Mouse (Mus musculus) midbrain, embryonic 13.5 days (tissue): Measurements from ENCODE around the gene Tekt1. TPM values are rescaled to one million over a fixed set of nuclear protein-coding genes. Genes with fewer than 3 reads are reported as not detected.

Experiments
- ATAC-seq: fragments of 200-750 bp; cut with Nextera tagmentation; 2 replicates; pipeline ENCODE4 v1.8.0; 2017; ENCODE audit warnings: mild to moderate bottlenecking, moderate TSS enrichment, moderate library complexity
- H3K27ac ChIP-seq: fragments of 300-500 bp; sonication (generic); 2 replicates; pipeline ENCODE4 v1.5.1; 2015; ENCODE audit warnings: inconsistent platforms, mild to moderate bottlenecking, moderate library complexity
- H3K27me3 ChIP-seq: fragments of 300-500 bp; sonication (generic); 2 replicates; pipeline ENCODE4 v1.6.1; 2015; ENCODE audit warnings: mild to moderate bottlenecking, inconsistent platforms
- H3K36me3 ChIP-seq: fragments of 300-500 bp; sonication (generic); 2 replicates; pipeline ENCODE4 v1.6.1; 2015; ENCODE audit warnings: mild to moderate bottlenecking, inconsistent platforms
- H3K4me1 ChIP-seq: fragments of 300-500 bp; sonication (generic); replicated peaks from 2 replicates; pipeline ENCODE4 v1.6.1; 2015; ENCODE audit warnings: inconsistent platforms
- H3K4me2 ChIP-seq: fragments of 300-500 bp; sonication (generic); replicated peaks from 2 replicates; pipeline ENCODE4 v1.6.1; 2015; ENCODE audit warnings: moderate library complexity, mild to moderate bottlenecking, inconsistent platforms
- H3K4me3 ChIP-seq: fragments of 300-500 bp; sonication (generic); replicated peaks from 2 replicates; pipeline ENCODE4 v1.5.1; 2015; ENCODE audit warnings: mild to moderate bottlenecking, inconsistent platforms
- H3K9ac ChIP-seq: fragments of 300-500 bp; sonication (generic); replicated peaks from 2 replicates; pipeline ENCODE4 v1.6.1; 2015; ENCODE audit warnings: mild to moderate bottlenecking, inconsistent platforms
- H3K9me3 ChIP-seq: fragments of 300-500 bp; sonication (generic); 2 replicates; pipeline ENCODE4 v1.6.1; 2016; ENCODE audit warnings: mild to moderate bottlenecking, inconsistent platforms
- WGBS: fragments of 180-500 bp; shearing (Covaris S2); methylation state at CpG from one replicate; pipeline ENCODE4 v1.1.7; 2015; 5-methylcytosine and 5-hydroxymethylcytosine counted together
- polyA plus RNA-seq: library from polyadenylated mRNA; unstranded; fragments of >200 nt; fragmentation: Nextera tagmentation; extraction: Ambion mirVana; gene quantifications from 2 replicates; pipeline ENCODE4 v1.2.1, GENCODE M21; 2015

Gene Tekt1
- polyA plus RNA-seq, 1 experiment from 2014 or later, result 6.8 TPM

DNA sequence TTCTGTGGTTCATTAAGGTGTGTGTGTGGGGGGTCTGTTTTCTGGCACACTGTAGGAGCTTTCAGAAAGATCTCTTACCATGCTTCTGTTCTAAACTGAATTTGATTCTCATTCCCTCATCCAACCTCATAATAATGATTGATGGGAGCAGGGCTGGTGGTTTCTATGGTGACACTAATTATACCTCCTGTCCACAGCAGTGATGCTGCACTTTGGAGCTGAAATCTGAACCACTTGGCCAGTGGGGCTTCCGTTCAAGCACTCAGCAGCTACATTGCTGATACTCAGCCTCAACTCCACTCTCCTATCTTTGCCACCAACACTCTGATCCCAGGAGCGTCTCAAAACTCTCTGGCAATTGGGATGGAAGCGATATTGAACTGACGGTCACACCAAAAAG is 17.1 kb upstream of the Tekt1 start:
- 82% methylated on average over 4 of the region's 4 CpGs for WGBS
- H3K4me1 ChIP-seq, result no peaks in the 10 kb centered on the region

GRCm38 (mm10) chr11:72378222-72378621 is 16.0 kb upstream of the Tekt1 start:
- 65% methylated on average over 7 of the region's 7 CpGs for WGBS
- Histone ChIP-seq H3K4me2 (no peak overlapping the region), H3K27ac (no peak overlapping the region), H3K4me1 (no peaks in the 10 kb centered on the region), H3K4me3 (no peak overlapping the region), H3K9me3 (no peaks in the 10 kb centered on the region), H3K36me3 (no peaks in the 10 kb centered on the region), H3K27me3 (no peaks in the 10 kb centered on the region), H3K9ac (no peak overlapping the region)
- no peak for ATAC-seq

More for the DNA sequence above, 17.1 kb upstream of the Tekt1 start:
- Histone ChIP-seq H3K27me3 (no peaks in the 10 kb centered on the region), H3K27ac (no peak overlapping the region), H3K4me3 (no peak overlapping the region), H3K4me2 (no peak overlapping the region), H3K9me3 (no peaks in the 10 kb centered on the region), H3K9ac (no peak overlapping the region), H3K36me3 (no peaks in the 10 kb centered on the region)
- no peak for ATAC-seq

DNA sequence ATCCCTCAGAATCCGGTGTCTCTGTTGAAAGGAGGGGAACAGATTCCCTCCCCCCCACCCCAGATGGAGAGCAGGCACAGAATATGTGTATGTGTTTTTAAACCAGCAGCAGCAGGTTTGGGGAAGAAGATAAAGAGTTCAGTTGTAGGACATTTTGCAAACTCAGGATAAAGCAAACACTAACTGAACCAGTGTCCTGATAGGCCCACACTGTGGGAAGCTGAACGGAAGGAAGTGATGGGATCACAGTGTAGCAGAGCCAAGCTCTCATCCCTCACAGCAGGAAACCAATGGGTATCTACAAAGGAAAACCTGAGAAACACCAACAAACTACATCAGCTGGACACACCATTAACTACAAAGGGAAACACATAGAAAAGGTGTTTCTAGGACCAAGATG is 14.3 kb upstream of the Tekt1 start:
- H3K27ac ChIP-seq, result no peak overlapping the region
- no peak for ATAC-seq
- H3K36me3 ChIP-seq, result no peaks in the 10 kb centered on the region
- no peak overlapping the region for H3K4me2 ChIP-seq
- H3K9ac ChIP-seq, result no peak overlapping the region
- H3K4me3 ChIP-seq, result no peak overlapping the region
- 75% methylated on average over 2 of the region's 2 CpGs for WGBS
- no peaks in the 10 kb centered on the region for H3K9me3 ChIP-seq
- no peaks in the 10 kb centered on the region for H3K27me3 ChIP-seq
- no peaks in the 10 kb centered on the region for H3K4me1 ChIP-seq

DNA sequence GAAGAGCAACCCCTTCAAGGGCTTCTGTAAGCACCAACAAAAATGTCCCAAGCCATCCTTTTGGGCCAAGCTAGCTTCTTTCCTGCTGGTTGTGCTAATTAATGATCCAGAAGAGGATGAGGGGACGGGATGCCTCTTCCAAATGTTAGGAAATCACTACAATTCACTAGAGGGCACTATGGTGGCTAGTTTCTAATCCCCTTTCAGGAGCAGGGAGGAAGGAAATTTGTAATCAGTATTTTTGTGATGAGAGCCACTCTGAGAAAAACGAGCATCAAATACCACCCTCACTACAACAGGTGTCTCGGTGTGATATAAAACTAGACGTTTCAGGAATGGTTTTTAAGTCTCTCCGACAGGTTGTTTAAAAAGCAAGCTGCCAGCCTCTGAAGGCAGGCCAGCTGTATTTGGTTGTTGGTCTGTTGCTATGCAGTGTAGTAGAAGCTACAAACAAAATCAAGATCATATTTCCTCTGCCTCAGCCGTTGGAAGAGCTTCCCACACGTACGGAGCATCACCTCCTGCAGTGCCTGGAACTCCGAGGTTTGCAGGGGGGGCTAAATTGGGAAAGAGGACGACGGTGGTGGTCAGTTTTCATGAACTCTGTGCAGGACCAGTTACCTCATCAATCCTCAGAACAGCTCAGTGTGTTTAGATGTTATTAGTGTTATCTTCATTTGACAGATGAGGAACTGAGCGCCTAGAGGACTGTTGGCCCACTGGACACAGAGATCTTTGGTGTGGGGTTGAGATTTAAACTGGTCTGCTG is 7.8 kb upstream of the Tekt1 start:
- Histone ChIP-seq H3K4me2 (no peak overlapping the region), H3K4me1 (0 out of 2 replicates have a peak, but pooled peaks cover 3% of the 10 kb centered on the region), H3K4me3 (no peak overlapping the region), H3K27ac (no peak overlapping the region), H3K36me3 (no peaks in the 10 kb centered on the region), H3K9ac (no peak overlapping the region), H3K9me3 (no peaks in the 10 kb centered on the region), H3K27me3 (peaks cover 3% of the 10 kb centered on the region; the same call in 1 of the 2 replicates)
- ATAC-seq, result no peak
- WGBS, result 35% methylated on average over 12 of the region's 12 CpGs

DNA sequence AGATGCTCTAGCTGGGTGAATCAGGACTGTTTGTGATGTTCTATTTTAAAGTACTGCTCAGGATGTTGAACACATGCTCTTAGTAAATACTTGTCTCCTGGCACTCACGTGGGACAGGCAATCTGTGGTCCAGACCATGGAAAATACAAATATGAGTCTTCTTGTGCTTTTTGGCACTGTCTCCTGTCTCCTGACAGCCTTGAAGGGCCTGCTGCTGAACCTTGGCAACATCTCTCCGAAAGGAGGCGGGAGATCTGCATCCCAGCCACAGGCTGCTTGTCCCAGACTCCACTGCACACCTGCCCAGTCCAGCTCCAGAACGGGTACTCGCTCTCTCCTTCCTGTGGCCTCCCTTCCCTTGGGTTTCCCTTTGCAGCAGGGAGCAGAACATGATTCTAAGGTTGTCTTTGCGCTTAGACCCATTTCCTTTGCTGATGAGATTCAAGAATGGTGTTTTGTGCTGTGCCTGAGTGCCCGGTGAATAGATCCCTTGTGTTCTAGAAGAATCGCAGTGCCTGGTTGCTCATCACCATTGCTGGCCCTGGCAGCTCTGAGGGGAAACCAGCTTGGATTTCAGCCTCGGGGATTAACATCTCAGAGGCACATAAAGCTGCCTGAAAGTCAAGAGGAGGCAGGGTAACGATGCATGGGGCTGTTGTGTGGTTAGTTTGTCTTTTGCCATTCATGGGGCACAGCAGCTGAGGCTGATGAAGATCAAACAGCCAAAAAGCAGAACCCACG is 5.9 kb upstream of the Tekt1 start:
- Histone ChIP-seq H3K27me3 (peaks cover 3% of the 10 kb centered on the region; the same call in 1 of the 2 replicates), H3K36me3 (no peaks in the 10 kb centered on the region), H3K9me3 (no peaks in the 10 kb centered on the region), H3K27ac (no peak overlapping the region), H3K4me1 (0 out of 2 replicates have a peak, but pooled peaks cover 3% of the 10 kb centered on the region), H3K9ac (no peak overlapping the region), H3K4me3 (no peak overlapping the region), H3K4me2 (no peak overlapping the region)
- WGBS, result 58% methylated on average over 11 of the region's 11 CpGs
- ATAC-seq, result no peak

- Histone ChIP-seq H3K27ac (no peak overlapping the region), H3K4me3 (no peak overlapping the region), H3K36me3 (no peaks in the 10 kb centered on the region), H3K9me3 (no peaks in the 10 kb centered on the region), H3K9ac (no peak overlapping the region), H3K4me1 (peaks cover 13% of the 10 kb centered on the region; the same call in 1 of the 2 replicates), H3K4me2 (no peak overlapping the region), H3K27me3 (peaks cover 3% of the 10 kb centered on the region; the same call in 1 of the 2 replicates)
- no peak for ATAC-seq
- 89% methylated on average over 9 of the region's 9 CpGs for WGBS
These were observed 3.9 kb upstream of the Tekt1 start for GRCm38 (mm10) chr11:72366126-72366525.

DNA sequence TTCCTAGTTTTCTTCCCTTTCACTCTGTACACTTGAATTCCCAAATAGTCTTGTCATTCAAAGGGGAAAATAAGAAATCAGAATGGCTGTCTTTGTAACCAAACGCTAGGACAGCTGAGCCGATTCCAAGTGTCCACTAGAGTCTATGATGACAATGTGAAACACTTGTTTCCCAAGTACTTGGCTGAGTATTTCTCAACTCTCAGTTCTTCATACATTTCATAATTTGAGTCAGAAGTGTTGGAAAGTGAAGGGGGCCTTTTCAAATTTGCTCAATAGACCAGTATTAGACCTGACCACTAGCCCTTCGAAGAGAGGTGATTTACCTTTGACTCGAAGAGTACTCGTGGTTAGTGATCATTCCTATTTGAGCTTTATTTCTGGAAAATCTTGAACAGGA is 2.3 kb upstream of the Tekt1 start:
- no peak for ATAC-seq
- Histone ChIP-seq H3K36me3 (no peaks in the 10 kb centered on the region), H3K4me3 (no peak overlapping the region), H3K4me2 (no peak overlapping the region), H3K4me1 (peaks cover 15% of the 10 kb centered on the region; the same call in 1 of the 2 replicates), H3K27ac (no peak overlapping the region), H3K9me3 (no peaks in the 10 kb centered on the region), H3K9ac (no peak overlapping the region), H3K27me3 (peaks cover 3% of the 10 kb centered on the region; the same call in 1 of the 2 replicates)
- WGBS, result 96% methylated on average over 5 of the region's 5 CpGs

GRCm38 (mm10) chr11:72363523-72364240 is 1.4 kb upstream of the Tekt1 start:
- no peak overlapping the region for H3K4me3 ChIP-seq

DNA sequence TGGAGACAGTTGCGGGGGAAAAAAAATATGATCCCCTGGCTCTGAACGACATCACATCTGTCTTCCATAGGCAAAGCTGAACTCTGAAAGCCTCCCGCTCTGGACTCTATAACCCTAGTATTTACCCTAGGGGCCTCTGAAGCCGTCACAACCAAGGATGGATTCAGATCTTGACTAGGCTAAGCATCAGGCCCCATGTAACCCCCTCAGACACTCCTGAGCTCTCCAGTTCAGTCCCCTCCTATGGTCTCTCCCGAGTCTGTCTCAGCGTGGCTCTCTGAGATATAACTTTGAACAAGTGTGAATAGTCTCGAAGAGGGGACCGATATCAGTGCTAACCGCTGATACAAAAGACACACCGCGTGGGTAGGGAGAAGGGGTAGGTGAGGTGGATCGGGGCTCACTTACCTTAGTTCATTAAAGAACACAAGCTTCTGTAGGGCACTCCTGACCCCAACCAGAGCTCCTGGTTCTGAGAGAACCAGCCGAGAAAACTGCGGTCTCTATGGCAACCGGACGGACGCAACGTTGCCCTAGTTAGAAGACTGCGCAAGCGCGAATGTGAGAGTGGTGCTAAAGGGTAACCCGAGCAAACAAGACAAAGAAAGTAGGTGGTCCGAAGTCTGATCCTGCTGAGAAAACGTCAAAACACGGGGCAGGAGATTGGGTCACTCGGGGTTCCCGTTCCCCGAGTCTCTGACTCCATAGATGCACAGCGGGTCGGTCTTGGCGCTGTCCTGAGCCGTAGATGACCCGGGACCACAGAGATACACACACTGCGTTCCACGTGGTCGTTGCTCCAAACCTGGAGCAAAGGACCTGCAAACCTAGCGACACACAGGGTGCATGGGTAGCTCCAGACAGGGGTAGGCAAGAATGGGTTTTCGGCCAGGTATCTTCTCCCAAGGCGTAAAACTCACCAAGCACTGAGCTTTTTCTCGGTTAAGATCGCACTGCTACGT is 576 bp downstream of the Tekt1 start:
- Histone ChIP-seq H3K4me2 (peak overlapping the region; percentile 84), H3K4me1 (peaks cover 12% of the 10 kb centered on the region; the same call in 1 of the 2 replicates), H3K9ac (peak overlapping the region; percentile 69), H3K9me3 (no peaks in the 10 kb centered on the region), H3K27me3 (no peaks in the 10 kb centered on the region), H3K4me3 (peak overlapping the region; percentile 51), H3K27ac (peak overlapping the region; percentile 72; the same call in 1 of the 2 replicates), H3K36me3 (no peaks in the 10 kb centered on the region)
- ATAC-seq, result peak; percentile 95
- WGBS, result 8% methylated on average over 42 of the region's 42 CpGs

More at GRCm38 (mm10) chr11:72363523-72364240, 1.4 kb upstream of the Tekt1 start:
- WGBS, result 83% methylated on average over 8 of the region's 8 CpGs
- Histone ChIP-seq H3K27me3 (no peaks in the 10 kb centered on the region), H3K4me1 (peaks cover 15% of the 10 kb centered on the region; the same call in 1 of the 2 replicates), H3K9ac (no peak overlapping the region), H3K27ac (no peak overlapping the region), H3K4me2 (no peak overlapping the region), H3K9me3 (no peaks in the 10 kb centered on the region), H3K36me3 (no peaks in the 10 kb centered on the region)
- ATAC-seq, result no peak

DNA sequence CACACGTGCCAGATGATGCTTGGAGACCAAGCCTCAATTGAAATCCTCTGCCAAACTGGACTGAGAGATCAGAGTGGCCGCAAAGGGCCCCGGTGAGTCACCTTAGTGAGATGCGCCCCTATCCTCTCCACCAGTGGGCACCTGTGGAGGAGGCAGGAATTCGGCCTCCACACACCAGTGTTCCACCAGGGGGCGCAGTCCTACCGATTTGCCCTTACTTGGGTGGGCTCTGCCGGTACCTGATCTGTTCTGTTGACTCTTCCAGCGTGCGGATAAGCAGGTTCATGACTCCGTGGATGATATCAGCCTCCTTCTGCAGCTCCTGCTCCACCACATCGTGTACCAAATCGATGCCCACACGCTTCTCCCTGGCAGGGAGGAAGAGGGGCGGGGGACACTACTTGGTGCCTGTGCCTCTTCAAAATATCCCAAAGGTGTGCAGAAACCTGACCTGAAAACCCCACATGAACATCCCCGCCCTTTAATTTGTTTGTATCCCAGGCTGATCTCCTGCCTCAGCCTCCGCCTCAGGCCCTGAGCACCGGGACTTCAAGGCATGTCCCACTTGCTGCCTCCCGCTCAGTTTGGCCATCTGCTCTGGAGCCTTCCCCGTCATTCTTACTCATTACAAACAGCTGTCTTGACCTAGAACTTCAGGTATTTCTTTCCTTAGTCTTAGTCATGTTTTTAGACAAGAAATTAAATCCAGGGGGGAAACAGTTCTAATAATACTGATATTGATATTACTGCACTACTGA is 7.1 kb downstream of the Tekt1 start:
- H3K27ac ChIP-seq, result no peak overlapping the region
- no peaks in the 10 kb centered on the region for H3K27me3 ChIP-seq
- 0 out of 2 replicates have a peak, but pooled peaks cover 2% of the 10 kb centered on the region for H3K4me1 ChIP-seq
- peak overlapping the region; percentile 37 for H3K4me2 ChIP-seq
- peak; percentile 53; the same call in 1 of the 2 replicates for ATAC-seq
- H3K36me3 ChIP-seq, result no peaks in the 10 kb centered on the region
- no peaks in the 10 kb centered on the region for H3K9me3 ChIP-seq
- WGBS, result 30% methylated on average over 20 of the region's 20 CpGs
- H3K4me3 ChIP-seq, result no peak overlapping the region
- no peak overlapping the region for H3K9ac ChIP-seq
